Comparison of ENCODE assay signal across 22 mouse cellular contexts in genomic region chr7:84163585-84163984, GRCm38 (mm10). TPM values are rescaled to one million over a fixed set of nuclear protein-coding genes. Genes with fewer than 3 reads are reported as not detected.
A peak's percentile ranks its signal among the peaks of the same experiment; 100 is the strongest.
DNase-seq lines count a peak whose midpoint lies in the region; ATAC-seq and TF ChIP-seq lines count a peak whose summit lies in the region.
"Had no signal": no experiment of that assay in that cellular context is flagged by ENCODE, and none has a peak within 500 bp of the region (broad histone marks: within the 10 kb centered on the region; RNA-seq: fewer than 3 reads in every experiment).

No protein-coding gene starts in this region.

- intact Hi-C loops in heart, postnatal 36 days (cut with DNase I): no loop called here
- intact Hi-C loops in left cerebral cortex, postnatal 10 days (cut with DNase I): no loop called here

- H3K4me1 ChIP-seq in bone marrow, adult 2 months (ENCODE audit: control insufficient read depth, insufficient read depth, low read length): peaks cover 7% of the 10 kb centered on the region
- H3K4me1 ChIP-seq: embryonic facial prominence, embryonic 13.5 days; forebrain, embryonic 13.5 days; hindbrain, embryonic 10.5 days had no signal

- WGBS in bone marrow, adult 2 months: 5% methylated on average over 4 of the region's 4 CpGs

- no peak for TF ChIP-seq CTCF in bone marrow, adult 2 months (IDR thresholded peaks at IDR 0.05; ENCODE audit: control insufficient read depth, insufficient read depth, low read length)

- H3K27me3 ChIP-seq in splenic B cell, adult 2 months (ENCODE audit: control insufficient read depth, insufficient read depth, low read length, poor library complexity, severe bottlenecking): no peaks in the 10 kb centered on the region
- H3K27me3 ChIP-seq: embryonic facial prominence, embryonic 13.5 days; forebrain, embryonic 13.5 days; intestine, embryonic 15.5 days had no signal

- TF ChIP-seq POLR2A in bone marrow, adult 2 months (IDR thresholded peaks at IDR 0.05; ENCODE audit: borderline replicate concordance, control insufficient read depth, low read depth, low read length): no peak

- H3K4me3 ChIP-seq in bone marrow, adult 2 months (replicated peaks; ENCODE audit: control insufficient read depth, low read depth, low read length): no peak overlapping the region
- H3K4me3 ChIP-seq: embryonic facial prominence, embryonic 13.5 days; forebrain, embryonic 13.5 days; hindbrain, embryonic 10.5 days; intestine, embryonic 15.5 days had no signal

- peak; percentile 23 to 37 for DNase-seq in spleen, postnatal 36 days (ENCODE audit: low spot score in 2 of 2)
- DNase-seq in spleen, postnatal 14 days (ENCODE audit: low spot score in 2 of 2): no peak
- DNase-seq in splenic B cell, adult 2 months (ENCODE audit: low read depth, low spot score): peak; percentile 51
- DNase-seq in heart, postnatal 36 days: no peak
- no peak for DNase-seq in left cerebral cortex, postnatal 10 days (ENCODE audit: extremely low spot score in 1 of 2, low spot score in 2 of 2)
- no peak for DNase-seq in cerebellum, adult 18-20 months
- DNase-seq: adrenal gland, adult 8-10 months; adrenal gland, postnatal 36 days; cerebellum, adult 11 months; cerebellum, adult 9-10 months; cerebellum, postnatal 25 days; forebrain, postnatal 0 days; gastrocnemius, postnatal 14 days; heart, postnatal 10 days had no signal

- peak; percentile 92 for ATAC-seq in megakaryocyte, adult 5-6 weeks (ENCODE audit: poor library complexity, severe bottlenecking)
- ATAC-seq: CD4-positive, CD25-positive, alpha-beta regulatory T cell, adult 4 months; forebrain, embryonic 13.5 days; forebrain, postnatal 0 days; intestine, embryonic 15.5 days had no signal

- no peaks in the 10 kb centered on the region for H3K36me3 ChIP-seq in splenic B cell, adult 2 months (ENCODE audit: control insufficient read depth, insufficient read depth, low read length, poor library complexity, severe bottlenecking)
- H3K36me3 ChIP-seq: embryonic facial prominence, embryonic 13.5 days; hindbrain, embryonic 10.5 days; intestine, embryonic 15.5 days had no signal

- H3K27ac ChIP-seq in bone marrow, adult 2 months (ENCODE audit: control insufficient read depth, insufficient read depth, low read depth, low read length, poor library complexity): peak overlapping the region; percentile 58; the same call in 1 of the 2 replicates
- H3K27ac ChIP-seq: embryonic facial prominence, embryonic 13.5 days; forebrain, embryonic 13.5 days; hindbrain, embryonic 10.5 days; hindbrain, embryonic 14.5 days; intestine, embryonic 15.5 days had no signal

RNA-seq across cellular contexts. Expression of gene Abhd17c, which starts 11.9 kb away (rescaled TPM):
- 6.5 and 29.2 TPM in 2 replicates for polyA plus RNA-seq in bone marrow, adult 2 months (2011; ENCODE audit: insufficient read depth, insufficient read length, low replicate concordance, missing spikeins)
- total RNA-seq in megakaryocyte, adult 5-6 weeks (2015): 21.8 and 23.1 TPM in 2 replicates
- 14.8 and 16.2 TPM in 2 replicates for total RNA-seq in megakaryocyte, adult 5-6 weeks (2017)
- 10 to 100 TPM; 27.9 to 28.0 TPM for total RNA-seq in heart, postnatal 36 days (2021)
- 10 to 100 TPM; 63.6 to 67.8 TPM for total RNA-seq in left cerebral cortex, postnatal 10 days (2021)

Comparison
In these comparisons a context has a peak if more than half of its experiments do, and no peak if none do; other contexts are left out.
1. DNase-seq: peak in spleen, postnatal 36 days (2 of 2) and splenic B cell, adult 2 months (single experiment); none in spleen, postnatal 14 days (0 of 2), heart, postnatal 36 days (0 of 2), left cerebral cortex, postnatal 10 days (0 of 2) and cerebellum, adult 18-20 months (0 of 2).